Mouse (Mus musculus): ENCODE data around the gene Lamb1.
A peak's percentile ranks its signal among the peaks of the same experiment; 100 is the strongest.

Gene Lamb1

GRCm38 (mm10) chr12:31318409-31318963 lies 53.5 kb downstream of the Lamb1 start:
- DNase-seq: no peak

GRCm38 (mm10) chr12:31320817-31321216 lies 55.8 kb downstream of the Lamb1 start:
- no peak for DNase-seq

- DNase-seq: no peak
Measured at GRCm38 (mm10) chr12:31321532-31321931, 56.5 kb downstream of the Lamb1 start.

- DNase-seq: no peak
Measured at GRCm38 (mm10) chr12:31323136-31323695, 58.2 kb downstream of the Lamb1 start.

GRCm38 (mm10) chr12:31327139-31327538 lies 62.1 kb downstream of the Lamb1 start:
- DNase-seq: no peak

GRCm38 (mm10) chr12:31333261-31333660 lies 68.2 kb downstream of the Lamb1 start:
- no peak for DNase-seq

- no peak for DNase-seq
Measured at GRCm38 (mm10) chr12:31350191-31350943, 85.3 kb downstream of the Lamb1 start.

GRCm38 (mm10) chr12:31350944-31351928 lies 86.2 kb downstream of the Lamb1 start, which contains the start of gene Dld:
TSS of gene Dld (minus strand) at chr12:31351453.
- peak; percentile 93 to 95 for DNase-seq

- no peak for DNase-seq
Measured at GRCm38 (mm10) chr12:31366428-31366827, 101.4 kb downstream of the Lamb1 start.

- DNase-seq: no peak
Measured at GRCm38 (mm10) chr12:31367721-31368120, 102.7 kb downstream of the Lamb1 start.

GRCm38 (mm10) chr12:31369118-31369517 lies 104.1 kb downstream of the Lamb1 start:
- no peak for DNase-seq

GRCm38 (mm10) chr12:31369656-31370055 lies 104.6 kb downstream of the Lamb1 start:
- no peak for DNase-seq

- DNase-seq: peak; percentile 6 to 18
Measured at GRCm38 (mm10) chr12:31374603-31375282, 109.7 kb downstream of the Lamb1 start.

GRCm38 (mm10) chr12:31375283-31375615 lies 110.2 kb downstream of the Lamb1 start:
- DNase-seq: no peak

- no peak for DNase-seq
Measured at GRCm38 (mm10) chr12:31376326-31376950, 111.4 kb downstream of the Lamb1 start.

GRCm38 (mm10) chr12:31377241-31377640 lies 112.2 kb downstream of the Lamb1 start:
- no peak for DNase-seq
